Mouse (Mus musculus): ENCODE measurements at regions not wholly inside any gene's neighbourhood (a gene's known extent, or its start where the extent isn't known, plus 50 kb on each side); places are given as distances from the start of the nearest gene placed in this dataset.
A peak's percentile ranks its signal among the peaks of the same experiment; 100 is the strongest.

GRCm38 (mm10) chr10:20793956-20794355 is 69.1 kb upstream of the Pde7b start:
- no peaks in the 10 kb centered on the region for H3K4me1 ChIP-seq (ENCODE audit: control insufficient read depth in 1 of 2, insufficient read depth in 2 of 2)
- dilution Hi-C loops (cut with MboI; ENCODE audit: extremely low pct_ligation_motif_present, extremely low pct_unique_long_range_greater_than_20kb, low sequenced_read_pairs): no loop called here
- no peaks in the 10 kb centered on the region for H3K36me3 ChIP-seq (replicated peaks in 1 of 2; ENCODE audit: control insufficient read depth in 1 of 2, insufficient read depth in 1 of 2, low read length in 1 of 2)
- no peak overlapping the region for H3K4me2 ChIP-seq (ENCODE audit: insufficient read depth, low read depth, poor library complexity, severe bottlenecking)
- in situ Hi-C loops (cut with MboI; ENCODE audit: low pct_ligation_motif_present, low pct_unique_long_range_greater_than_20kb, low sequenced_read_pairs): no loop called here
- H3K27ac ChIP-seq (ENCODE audit: insufficient read depth, low read depth): no peak overlapping the region
- H3K4me3 ChIP-seq (replicated peaks in 1 of 3; ENCODE audit: low read depth in 2 of 3, low read length in 2 of 3, poor library complexity in 1 of 3): no peak overlapping the region
- DNase-seq (ENCODE audit: extremely low read depth): no peak
- H3K27me3 ChIP-seq (replicated peaks): no peaks in the 10 kb centered on the region
- H3K9ac ChIP-seq (ENCODE audit: insufficient read depth, low read depth): no peak overlapping the region
- H3K9me3 ChIP-seq (replicated peaks; ENCODE audit: low read length): peaks cover 6% of the 10 kb centered on the region
- H3K79me2 ChIP-seq (replicated peaks; ENCODE audit: control insufficient read depth, extremely low read depth, insufficient read depth, poor library complexity, severe bottlenecking): no peaks in the 10 kb centered on the region
- TF ChIP-seq PAX5 (IDR thresholded peaks at IDR 0.05; ENCODE audit: low read length) (no peak), POLR2AphosphoS2 (IDR thresholded peaks at IDR 0.05; ENCODE audit: low read depth, low read length) (no peak), MXI1 (IDR thresholded peaks at IDR 0.05; ENCODE audit: low read depth, low read length) (no peak), MAFK (IDR thresholded peaks at IDR 0.05; ENCODE audit: insufficient replicate concordance, low read length) (no peak), CHD1 (IDR thresholded peaks at IDR 0.05; ENCODE audit: low read depth, low read length) (no peak)

- no peaks in the 10 kb centered on the region for H3K9me3 ChIP-seq (replicated peaks; ENCODE audit: low read length)
- H3K36me3 ChIP-seq (replicated peaks in 1 of 2; ENCODE audit: control insufficient read depth in 1 of 2, insufficient read depth in 1 of 2, low read length in 1 of 2): no peaks in the 10 kb centered on the region
- dilution Hi-C loops (cut with MboI; ENCODE audit: extremely low pct_ligation_motif_present, extremely low pct_unique_long_range_greater_than_20kb, low sequenced_read_pairs): no loop called here
- H3K27me3 ChIP-seq (replicated peaks): no peaks in the 10 kb centered on the region
- no peak overlapping the region for H3K9ac ChIP-seq (ENCODE audit: insufficient read depth, low read depth)
- no peak overlapping the region for H3K4me2 ChIP-seq (ENCODE audit: insufficient read depth, low read depth, poor library complexity, severe bottlenecking)
- in situ Hi-C loops (cut with MboI; ENCODE audit: low pct_ligation_motif_present, low pct_unique_long_range_greater_than_20kb, low sequenced_read_pairs): no loop called here
- DNase-seq (ENCODE audit: extremely low read depth): no peak
- no peaks in the 10 kb centered on the region for H3K4me1 ChIP-seq (ENCODE audit: control insufficient read depth in 1 of 2, insufficient read depth in 2 of 2)
- no peak overlapping the region for H3K27ac ChIP-seq (ENCODE audit: insufficient read depth, low read depth)
- H3K79me2 ChIP-seq (replicated peaks; ENCODE audit: control insufficient read depth, extremely low read depth, insufficient read depth, poor library complexity, severe bottlenecking): no peaks in the 10 kb centered on the region
- no peak overlapping the region for H3K4me3 ChIP-seq (replicated peaks in 1 of 3; ENCODE audit: low read depth in 2 of 3, low read length in 2 of 3, poor library complexity in 1 of 3)
- no peak for TF ChIP-seq TCF12 (IDR thresholded peaks at IDR 0.05; ENCODE audit: low read depth, low read length)
- no peak for TF ChIP-seq ELF1 (IDR thresholded peaks at IDR 0.05; ENCODE audit: low read depth, low read length)
- no peak for TF ChIP-seq JUN (IDR thresholded peaks at IDR 0.05; ENCODE audit: insufficient read depth, low read depth, low read length)
- TF ChIP-seq MAX (IDR thresholded peaks at IDR 0.05; ENCODE audit: low read length): no peak
- no peak for TF ChIP-seq MEF2A (IDR thresholded peaks at IDR 0.05; ENCODE audit: borderline replicate concordance, low read depth, low read length)
- TF ChIP-seq CTCF (conservative IDR thresholded peaks at IDR 0.05 in 1 of 2, IDR thresholded peaks at IDR 0.05 in 1 of 2; ENCODE audit: low read depth in 2 of 2, low read length in 2 of 2): no peak
These were observed 56.1 kb upstream of the Pde7b start for GRCm38 (mm10) chr10:20780946-20781345.

- Histone ChIP-seq H3K27me3 (replicated peaks) (no peaks in the 10 kb centered on the region), H3K4me2 (ENCODE audit: insufficient read depth, low read depth, poor library complexity, severe bottlenecking) (no peak overlapping the region)
These were observed 51.9 kb upstream of the Pde7b start for GRCm38 (mm10) chr10:20776640-20777413.

More at GRCm38 (mm10) chr10:20776640-20777413, 51.9 kb upstream of the Pde7b start:
- no peak overlapping the region for H3K27ac ChIP-seq (ENCODE audit: insufficient read depth, low read depth)
- dilution Hi-C loops (cut with MboI; ENCODE audit: extremely low pct_ligation_motif_present, extremely low pct_unique_long_range_greater_than_20kb, low sequenced_read_pairs) (no loop called here), in situ Hi-C loops (cut with MboI; ENCODE audit: low pct_ligation_motif_present, low pct_unique_long_range_greater_than_20kb, low sequenced_read_pairs) (no loop called here)
- H3K79me2 ChIP-seq (replicated peaks; ENCODE audit: control insufficient read depth, extremely low read depth, insufficient read depth, poor library complexity, severe bottlenecking): no peaks in the 10 kb centered on the region
- H3K9me3 ChIP-seq (replicated peaks; ENCODE audit: low read length): no peaks in the 10 kb centered on the region
- no peak overlapping the region for H3K4me3 ChIP-seq (replicated peaks in 1 of 3; ENCODE audit: low read depth in 2 of 3, low read length in 2 of 3, poor library complexity in 1 of 3)
- DNase-seq (ENCODE audit: extremely low read depth): no peak
- H3K9ac ChIP-seq (ENCODE audit: insufficient read depth, low read depth): no peak overlapping the region
- TF ChIP-seq RCOR1 (conservative IDR thresholded peaks at IDR 0.05; ENCODE audit: low read depth, low read length): no peak
- TF ChIP-seq UBTF (IDR thresholded peaks at IDR 0.05; ENCODE audit: low read depth, low read length): no peak
- no peak for TF ChIP-seq JUND (conservative IDR thresholded peaks at IDR 0.05; ENCODE audit: low read depth, low read length)
- no peak for TF ChIP-seq USF1 (IDR thresholded peaks at IDR 0.05; ENCODE audit: low read depth, low read length)
- TF ChIP-seq ZNF384 (IDR thresholded peaks at IDR 0.05; ENCODE audit: low read depth, low read length): peak; percentile 66
- TF ChIP-seq BHLHE40 (IDR thresholded peaks at IDR 0.05; ENCODE audit: low read depth, low read length): no peak
- no peaks in the 10 kb centered on the region for H3K36me3 ChIP-seq (replicated peaks in 1 of 2; ENCODE audit: control insufficient read depth in 1 of 2, insufficient read depth in 1 of 2, low read length in 1 of 2)
- peaks cover 0 to 3% of the 10 kb centered on the region in 2 experiments; a peak in 1 of 4 replicates for H3K4me1 ChIP-seq (ENCODE audit: control insufficient read depth in 1 of 2, insufficient read depth in 2 of 2)
